Mouse (Mus musculus): ENCODE results near the gene Eps8.

Eps8 gene

DNA sequence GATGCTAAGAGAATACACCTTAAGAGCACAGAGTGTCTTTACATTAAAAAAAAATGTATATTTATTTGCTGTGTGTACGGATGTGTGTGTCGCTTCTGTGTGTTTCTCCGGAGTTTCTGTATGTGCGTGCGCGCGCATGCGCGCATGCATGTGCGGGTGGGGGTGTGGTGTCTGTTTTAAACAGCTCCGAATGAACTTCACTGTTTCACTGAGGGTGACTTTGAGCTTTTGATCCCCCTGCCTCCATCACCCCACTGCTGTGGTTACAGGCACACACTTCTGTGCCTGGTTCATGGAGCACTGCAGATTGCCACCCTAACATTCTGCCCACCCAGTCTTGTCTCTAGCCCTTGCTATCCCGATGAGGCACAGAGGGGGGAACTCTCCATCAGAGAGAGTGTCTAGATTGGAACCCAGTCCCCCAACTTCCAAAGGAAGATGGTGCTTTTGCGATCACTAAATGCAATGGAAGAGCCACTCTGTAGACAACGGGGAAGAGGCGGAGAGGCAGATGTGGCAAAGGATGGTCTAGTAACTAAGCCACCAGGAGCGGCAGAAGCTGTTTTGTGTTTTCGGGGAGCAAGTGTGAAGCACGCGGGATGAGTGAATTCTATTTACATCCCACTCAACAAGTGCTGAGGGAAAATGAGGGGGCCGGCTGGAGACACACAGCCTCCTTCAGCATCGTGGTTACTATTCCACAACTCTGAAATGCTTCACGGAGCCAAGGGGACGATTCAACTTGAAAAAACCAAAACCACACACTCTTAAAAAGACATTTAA lies 7.1 kb upstream of the Eps8 start:
- no peak for DNase-seq (ENCODE audit: low spot score)

DNA sequence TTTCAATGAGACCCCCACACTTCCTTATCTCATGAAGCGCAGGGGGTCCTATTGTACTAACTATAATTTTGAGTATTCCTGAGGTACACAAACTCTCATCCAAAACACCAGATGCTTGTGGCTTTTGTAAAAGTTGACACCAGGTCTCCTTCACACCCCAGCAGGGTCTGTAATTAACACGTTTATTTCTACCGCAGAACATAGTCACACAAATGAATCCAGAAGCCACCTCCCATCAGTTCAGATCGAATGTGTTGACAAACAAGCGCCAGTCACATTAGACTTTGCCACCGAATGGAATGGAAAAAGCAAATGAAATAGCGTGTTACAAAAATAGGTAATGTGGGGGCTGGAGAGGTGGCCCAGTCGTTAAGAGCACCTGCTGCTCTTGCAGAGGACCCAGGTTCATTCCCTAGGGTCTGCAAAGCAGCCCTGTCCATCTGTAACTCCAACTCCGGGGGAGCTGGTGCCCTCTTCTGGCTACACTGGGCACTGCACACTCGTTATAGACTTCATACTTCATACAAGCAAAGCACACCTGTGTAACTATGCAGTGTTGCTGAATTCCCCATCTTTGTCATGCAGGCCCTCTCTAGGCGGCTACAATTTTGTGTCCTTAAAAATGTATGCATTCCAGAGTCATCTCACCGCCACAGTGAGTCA lies 3.9 kb upstream of the Eps8 start:
- DNase-seq (ENCODE audit: low spot score): no peak

DNA sequence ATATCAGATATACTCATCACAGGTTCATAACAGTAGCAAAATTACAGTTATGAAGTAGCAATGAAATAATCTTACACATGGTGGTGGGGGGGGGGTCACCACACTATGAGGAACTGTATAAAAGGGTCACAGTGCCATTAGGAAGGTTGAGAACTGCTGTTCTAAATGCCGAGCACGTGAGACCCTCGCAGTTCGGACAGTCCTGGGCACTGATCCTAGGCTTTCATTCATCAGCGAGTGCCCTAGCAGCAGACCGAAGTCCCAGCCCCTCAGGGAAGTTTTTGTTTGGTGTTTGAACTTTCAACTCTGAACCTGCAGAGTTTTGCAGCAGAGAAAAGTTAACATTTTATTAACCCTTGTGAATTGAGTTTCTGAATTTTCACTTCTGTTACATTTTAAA lies 2.5 kb upstream of the Eps8 start:
- no peak for DNase-seq (ENCODE audit: low spot score)

DNA sequence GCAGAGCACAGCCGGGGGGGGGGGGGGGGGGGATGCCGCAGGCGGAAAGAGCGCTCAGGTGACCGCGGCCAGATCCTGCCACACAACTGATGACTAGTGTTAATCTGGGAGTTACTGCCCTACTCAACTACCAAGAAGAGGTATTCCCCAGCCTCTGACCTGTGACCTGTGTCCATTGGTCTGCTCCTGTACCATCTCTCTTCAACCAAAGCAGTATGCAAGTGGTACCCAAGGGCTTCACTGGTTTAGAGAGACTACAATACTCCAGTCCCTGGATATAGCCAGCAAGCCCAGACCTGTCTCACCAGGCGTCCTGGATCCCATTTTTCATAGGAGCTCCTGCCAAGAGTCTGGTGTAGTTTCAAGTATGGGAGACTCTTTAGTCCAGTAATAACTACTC lies 5.1 kb downstream of the Eps8 start:
- no peak for DNase-seq (ENCODE audit: low spot score)

DNA sequence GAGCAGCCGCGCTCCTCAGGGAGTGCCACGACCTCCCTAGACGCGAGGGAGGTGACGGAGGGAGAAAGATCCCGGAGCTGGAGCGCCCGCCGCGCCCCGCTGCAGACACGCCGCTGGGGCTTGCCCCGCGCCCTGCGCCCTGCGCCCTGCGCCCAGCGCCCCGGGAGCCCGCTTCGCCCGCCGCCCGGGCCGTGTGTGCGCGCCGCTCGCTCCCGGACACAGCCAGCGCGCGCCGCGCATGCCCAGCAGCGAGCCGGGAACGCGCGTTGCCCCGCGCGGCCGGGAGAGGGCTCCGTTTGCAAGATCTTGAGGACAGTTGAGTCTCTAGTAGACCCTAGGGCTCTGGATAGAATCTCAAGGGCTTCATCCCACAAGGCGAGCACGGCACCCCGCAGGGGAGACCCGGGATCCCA lies 5.6 kb downstream of the Eps8 start:
- peak; percentile 87 for DNase-seq (ENCODE audit: low spot score)

DNA sequence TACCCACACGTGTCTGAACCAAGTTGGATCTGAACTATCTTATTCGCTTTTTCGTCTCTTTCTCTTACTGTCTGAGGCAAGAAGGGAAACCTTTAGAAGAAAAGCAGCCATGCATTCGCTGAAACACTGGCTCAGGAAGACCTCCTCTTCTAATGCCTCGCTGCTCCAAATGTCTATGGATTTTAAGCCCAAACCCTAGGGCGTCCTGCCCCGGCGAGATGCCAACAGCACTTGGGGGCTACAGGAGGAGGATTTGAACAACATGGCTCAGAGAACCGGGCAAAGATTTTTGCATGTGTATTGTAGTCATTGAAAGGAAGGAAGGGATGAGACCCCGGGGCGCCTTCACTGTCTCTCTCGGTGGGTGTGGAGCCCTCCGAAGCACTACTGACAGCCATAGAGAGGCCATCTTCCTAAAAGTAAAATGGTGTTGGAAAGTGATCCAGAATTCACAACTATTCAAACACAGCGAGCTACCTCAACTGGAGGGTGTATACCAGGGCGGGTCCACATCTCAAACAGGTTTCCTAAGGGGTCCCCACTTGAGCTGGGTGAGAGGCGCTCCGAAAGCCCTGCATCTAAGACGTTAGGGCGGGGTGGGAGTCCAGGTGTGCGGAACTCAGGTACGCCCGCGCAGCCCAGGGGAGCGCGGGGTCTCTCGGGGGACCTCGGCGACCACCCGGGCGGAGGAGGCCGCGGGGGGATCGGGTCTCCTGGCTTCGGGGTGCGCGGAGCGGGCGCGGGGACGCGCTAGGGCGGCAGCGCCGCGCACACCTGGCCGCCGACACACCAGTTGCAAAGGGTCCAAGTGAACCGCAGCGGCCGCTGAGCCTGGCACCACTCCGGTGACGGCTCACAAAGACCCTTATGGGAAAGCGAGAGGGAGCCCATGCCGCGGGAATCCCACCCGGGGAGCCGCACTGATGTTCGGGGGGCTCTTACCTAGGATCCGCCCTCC lies 6.3 kb downstream of the Eps8 start:
- peak; percentile 23 for DNase-seq (ENCODE audit: low spot score)

DNA sequence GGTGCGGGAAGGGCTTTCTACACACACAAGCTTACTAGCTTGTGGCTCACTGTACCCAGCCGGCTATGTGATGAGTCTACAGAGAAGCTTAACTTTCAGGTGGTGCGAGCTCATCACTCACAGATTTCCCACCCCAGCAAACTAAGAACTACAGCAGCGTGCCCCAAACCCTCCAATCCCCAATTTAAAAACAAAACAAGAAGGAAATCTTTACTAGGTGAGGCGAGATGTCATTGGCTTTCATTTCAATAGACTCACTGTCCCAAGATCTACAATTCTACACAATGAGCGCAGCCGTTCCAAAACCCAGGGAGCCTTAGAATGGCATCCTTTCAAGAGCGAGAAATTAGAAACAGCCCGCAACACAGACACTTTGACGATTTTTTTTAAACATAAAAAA lies 7.0 kb downstream of the Eps8 start:
- DNase-seq (ENCODE audit: low spot score): no peak

DNA sequence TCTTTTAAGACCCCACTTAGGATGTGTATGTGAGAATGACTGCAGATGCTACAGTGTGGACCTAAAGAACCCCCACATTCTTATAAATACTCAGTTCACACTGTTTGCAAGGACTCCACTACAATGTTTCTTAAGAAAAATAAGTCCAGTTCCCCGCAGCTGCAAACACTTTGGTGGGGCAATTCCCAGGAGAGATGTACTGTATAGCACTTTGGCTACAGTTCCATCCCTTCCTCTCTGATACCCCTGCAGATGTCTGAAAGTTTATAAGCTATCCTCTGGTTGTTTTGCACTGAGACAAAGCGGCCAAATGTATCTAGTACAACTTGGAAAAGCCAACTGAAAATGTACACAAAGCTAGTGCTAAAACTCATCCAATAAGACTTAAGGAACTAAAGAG lies 8.0 kb downstream of the Eps8 start:
- no peak for DNase-seq (ENCODE audit: low spot score)

DNA sequence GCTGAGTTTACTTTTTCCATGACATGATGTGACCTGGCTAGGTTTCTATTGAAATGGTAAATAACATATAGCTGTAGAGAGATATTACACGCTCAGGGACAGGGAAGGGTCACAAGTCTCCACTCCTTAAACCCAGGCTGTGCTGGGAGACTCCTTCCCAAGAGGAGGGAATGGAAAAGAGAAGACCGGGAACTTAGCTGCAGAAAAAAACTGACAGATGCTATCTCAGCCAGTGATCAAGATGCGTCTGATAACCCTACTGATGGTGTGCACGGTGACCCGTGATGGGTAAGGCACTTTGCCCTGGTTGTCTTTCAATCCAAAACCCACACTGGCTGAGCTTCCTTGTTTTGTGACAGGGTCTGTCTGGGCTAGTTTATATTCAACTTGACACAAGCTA lies 9.8 kb downstream of the Eps8 start:
- DNase-seq (ENCODE audit: low spot score): no peak

DNA sequence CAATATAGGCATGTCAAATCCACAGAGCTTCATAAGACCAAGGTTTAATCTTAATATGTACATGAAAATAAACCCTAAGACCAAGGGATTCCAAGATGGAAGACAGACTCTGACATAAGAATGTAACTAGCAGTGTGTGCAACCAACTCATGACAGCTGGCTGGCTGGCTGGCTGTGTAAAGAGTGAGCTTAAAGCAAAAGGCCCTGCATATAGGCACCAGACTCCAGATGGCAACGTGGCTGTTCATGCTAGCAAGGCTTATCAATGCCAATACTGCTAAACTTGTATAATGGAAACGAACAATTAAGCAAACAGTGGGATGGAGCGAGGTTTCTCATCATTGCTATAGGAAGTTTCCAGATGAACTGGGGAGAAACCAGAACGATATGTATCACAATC lies 10.9 kb downstream of the Eps8 start:
- no peak for DNase-seq (ENCODE audit: low spot score)

DNA sequence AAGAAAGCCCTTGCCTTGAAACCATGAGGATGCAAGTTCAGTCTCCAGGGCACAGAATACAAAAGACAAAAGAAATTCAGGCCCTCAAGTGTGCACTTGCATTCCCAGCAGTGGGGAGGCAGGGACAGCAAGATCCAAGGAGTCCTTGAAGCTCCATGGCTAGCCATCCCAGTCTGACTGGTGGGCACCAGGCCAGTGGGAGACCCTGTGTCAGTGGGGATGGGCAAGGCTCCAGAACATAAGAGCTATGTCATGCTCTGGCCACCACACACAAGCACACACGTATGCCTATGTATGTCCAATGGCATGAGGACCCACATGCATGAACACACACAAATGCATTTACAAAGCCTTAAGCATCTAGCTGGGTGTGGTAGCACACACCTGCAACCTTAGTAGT lies 13.0 kb downstream of the Eps8 start:
- DNase-seq (ENCODE audit: low spot score): no peak

DNA sequence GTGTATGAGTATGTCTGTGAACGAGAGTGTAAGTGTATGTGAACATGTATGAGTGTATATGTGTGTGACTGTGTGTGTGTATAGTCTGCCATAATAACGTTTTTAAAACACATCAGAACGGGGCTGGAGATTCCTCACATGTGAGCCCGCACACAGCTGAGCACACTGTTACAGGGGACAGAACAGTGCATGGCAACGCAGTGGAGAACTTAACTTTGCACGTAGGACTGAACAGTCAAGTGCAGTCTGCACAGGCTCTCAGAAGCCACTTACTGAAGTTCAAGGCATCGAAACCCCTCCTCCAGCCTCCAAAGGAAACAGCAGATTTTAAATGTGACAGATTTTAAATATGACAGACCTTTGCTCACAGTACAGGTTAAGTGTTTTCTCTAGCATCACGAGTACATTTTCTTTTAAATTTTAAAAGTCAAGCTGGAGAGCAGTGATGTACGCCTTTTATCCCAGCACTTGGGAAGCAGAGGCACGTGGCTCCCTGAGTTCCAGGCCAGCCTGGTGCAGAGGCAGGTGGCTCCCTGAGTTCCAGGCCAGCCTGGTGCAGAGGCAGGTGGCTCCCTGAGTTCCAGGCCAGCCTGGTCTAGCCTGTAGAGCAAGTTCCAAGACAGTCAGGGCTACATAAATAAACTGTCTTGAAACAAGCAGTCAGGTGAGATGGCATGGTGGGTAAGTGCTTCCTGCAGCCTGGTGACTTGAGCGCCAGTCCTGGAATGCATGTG lies 15.7 kb downstream of the Eps8 start:
- DNase-seq (ENCODE audit: low spot score): no peak

DNA sequence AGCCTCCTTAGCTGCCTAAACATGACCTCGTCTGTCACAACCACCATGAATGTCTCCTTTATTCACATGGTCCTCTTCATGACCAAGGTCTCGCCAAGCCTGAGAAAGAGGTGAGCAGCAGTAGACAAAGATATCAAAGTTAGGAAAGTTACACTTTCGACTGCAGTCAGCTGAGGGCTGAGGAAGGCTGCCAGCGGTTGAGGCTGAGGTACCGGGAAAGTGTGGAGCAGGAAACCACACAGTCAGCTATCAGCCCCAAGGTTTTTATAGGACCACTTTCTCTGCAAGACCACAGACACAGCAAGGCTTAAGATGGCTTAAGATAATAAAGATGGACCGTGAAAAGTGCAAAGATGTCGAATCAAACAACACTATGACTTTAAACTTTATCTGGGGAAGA lies 17.2 kb downstream of the Eps8 start:
- no peak for DNase-seq (ENCODE audit: low spot score)

DNA sequence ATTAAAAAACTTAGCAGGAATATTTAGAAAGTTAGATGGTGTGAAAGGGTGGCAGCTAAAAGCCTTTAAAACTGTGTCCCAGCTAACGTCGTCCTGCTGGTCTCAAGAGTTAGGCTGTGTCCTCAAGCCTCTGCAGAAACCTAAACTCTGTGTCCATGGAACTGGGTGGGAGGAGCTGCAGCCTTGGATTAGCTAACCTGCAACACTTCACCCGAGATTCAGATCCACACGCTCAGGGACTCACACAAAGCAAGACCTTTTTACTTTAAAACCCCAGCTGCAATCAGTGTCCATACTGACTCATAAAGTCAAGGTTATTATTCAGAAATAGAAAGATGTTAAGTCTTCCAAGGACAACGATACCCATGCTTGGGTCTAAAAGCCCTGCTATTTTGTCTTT lies 18.5 kb downstream of the Eps8 start:
- no peak for DNase-seq (ENCODE audit: low spot score)

DNA sequence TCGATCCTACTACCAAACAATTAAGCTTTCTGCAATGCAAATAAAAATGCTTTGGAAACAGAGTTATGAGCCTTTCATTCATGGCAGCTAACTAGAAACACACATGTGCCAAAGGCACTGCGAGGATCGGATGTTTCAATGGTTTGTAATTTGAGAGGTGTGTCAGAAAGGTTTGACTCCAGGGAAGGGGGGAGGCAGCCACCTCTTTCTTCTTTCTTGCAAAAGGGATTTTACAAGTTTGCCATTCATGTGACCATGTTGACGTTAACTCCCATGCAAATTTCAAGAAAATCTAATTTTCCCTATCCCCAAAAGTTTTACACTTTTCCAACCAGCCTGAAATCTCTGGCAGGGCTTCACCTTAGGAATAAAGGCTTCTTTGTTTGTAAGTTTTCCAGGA lies 21.1 kb downstream of the Eps8 start:
- DNase-seq (ENCODE audit: low spot score): no peak

DNA sequence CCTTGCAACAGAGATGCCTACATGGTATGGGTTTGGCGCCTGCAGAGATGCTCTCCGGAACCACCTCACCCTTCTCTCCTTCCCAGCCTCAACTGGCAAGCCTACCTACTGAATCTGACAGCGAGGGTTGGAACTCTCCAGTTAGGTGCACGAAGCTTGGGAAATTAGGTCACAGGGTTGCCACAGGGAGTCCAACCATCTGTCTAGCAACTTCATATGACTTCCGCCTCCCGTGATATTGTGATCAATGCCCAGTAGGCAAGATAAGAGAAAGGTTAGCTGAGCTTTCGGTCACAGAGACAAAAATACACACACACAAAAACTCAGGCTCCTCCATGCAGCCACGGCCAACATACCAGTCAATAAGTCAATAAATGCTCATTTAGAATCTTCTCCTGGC lies 21.6 kb downstream of the Eps8 start:
- no peak for DNase-seq (ENCODE audit: low spot score)

DNA sequence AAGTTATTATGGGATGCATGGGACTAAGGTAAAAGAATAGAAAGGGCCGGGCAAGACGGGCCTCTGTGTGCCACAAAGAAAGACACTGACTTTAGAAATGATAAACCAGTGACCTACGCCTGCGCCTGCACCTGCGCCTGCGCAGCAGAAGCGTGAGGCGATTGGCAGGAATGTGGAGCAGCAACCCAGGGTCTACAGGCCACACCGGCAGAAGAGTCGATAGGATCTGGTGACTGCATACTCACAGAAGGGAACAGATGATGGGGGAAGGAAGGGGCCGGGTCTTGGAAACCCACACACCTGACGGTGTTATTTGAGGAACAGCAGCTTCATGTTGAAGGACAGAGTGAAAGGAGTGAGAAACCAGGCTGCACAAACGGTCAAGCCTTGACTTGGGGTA lies 24.3 kb downstream of the Eps8 start:
- no peak for DNase-seq (ENCODE audit: low spot score)

DNA sequence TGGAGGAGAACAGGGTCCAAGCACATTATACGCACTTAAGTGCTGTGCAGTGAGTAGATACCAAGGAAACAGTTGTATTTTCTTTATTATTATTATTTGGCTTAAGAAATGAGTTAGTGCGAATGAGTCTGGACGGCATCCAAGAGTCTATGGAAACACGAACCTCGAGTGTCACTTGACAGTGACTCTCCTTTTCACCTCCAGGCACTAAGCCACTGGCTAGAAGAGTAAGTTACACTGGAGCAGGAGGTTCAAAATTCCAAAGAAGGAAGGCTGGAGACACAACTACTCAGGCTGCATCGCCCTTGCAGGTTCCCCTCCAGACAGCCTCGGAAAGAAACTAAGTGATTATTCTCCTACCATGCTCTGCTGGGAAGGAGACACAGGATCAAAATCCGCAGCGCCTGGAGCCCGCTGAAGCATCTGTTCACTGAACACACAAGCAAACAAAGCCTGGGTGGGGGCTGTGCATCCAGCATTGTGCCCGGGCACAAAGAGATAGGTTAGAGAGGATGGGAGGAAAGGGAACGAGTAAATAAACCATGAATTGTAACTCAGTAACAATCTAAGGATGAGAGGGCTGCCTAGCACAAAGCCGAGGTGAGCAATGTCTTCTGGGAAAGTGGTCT lies 25.0 kb downstream of the Eps8 start:
- DNase-seq (ENCODE audit: low spot score): no peak

DNA sequence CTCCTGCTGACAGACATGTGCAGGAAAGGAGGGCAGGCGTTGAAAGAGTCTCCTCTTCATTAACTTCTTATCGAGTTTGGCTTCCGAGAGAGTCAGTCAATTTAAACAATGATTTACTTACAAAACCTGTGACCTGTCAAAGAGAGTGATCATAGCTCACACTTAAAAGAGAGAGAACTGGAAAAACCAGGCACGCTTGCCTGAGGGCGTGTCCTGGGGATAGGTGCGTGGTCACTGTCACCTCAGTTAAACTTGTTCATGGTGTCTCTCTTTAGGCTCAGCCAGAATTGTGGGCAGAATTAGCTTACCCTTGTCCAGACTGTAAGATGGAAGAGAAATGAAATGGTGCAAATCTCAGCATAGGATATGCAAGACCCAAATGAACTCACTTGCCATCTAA lies 26.0 kb downstream of the Eps8 start:
- no peak for DNase-seq (ENCODE audit: low spot score)

DNA sequence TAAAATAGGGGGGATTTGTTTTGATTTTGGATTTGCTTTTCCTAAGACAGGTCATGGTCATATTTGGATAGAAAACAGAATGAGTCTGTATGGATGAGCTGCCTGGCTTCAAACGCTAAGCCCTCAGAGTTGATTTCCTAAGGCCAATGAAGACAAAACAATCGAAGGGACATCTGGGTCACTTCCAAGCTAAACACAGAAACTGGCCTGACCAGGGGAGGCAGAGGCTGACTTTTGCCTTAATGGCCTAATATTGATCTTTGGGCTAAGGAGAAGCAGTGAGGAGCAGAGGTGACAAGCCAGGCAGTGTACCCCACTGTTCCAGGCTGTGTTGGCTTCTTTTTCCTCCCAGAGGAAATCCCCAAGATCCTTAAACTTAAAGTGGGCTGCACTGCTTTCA lies 33.7 kb downstream of the Eps8 start:
- no peak for DNase-seq (ENCODE audit: low spot score)

DNA sequence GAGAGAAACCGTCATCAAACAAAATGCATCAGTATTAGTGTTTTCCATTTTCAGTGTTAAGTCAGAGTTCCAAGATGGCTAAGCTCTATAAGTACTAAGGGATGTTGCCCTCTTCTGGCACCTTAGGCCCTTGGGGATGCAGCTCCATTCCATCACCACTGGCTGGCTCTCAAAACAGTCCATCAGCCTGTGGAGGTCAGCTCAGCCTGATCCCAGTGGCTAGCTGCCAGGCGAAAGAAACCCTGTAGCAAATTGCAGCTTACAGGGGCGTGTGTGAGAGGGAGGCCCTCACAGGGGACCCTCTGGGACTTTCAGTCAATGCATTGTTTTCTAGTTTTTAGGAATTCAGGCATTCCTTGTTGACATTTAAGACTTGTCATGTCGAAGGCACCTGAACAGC lies 40.8 kb downstream of the Eps8 start:
- DNase-seq (ENCODE audit: low spot score): no peak

DNA sequence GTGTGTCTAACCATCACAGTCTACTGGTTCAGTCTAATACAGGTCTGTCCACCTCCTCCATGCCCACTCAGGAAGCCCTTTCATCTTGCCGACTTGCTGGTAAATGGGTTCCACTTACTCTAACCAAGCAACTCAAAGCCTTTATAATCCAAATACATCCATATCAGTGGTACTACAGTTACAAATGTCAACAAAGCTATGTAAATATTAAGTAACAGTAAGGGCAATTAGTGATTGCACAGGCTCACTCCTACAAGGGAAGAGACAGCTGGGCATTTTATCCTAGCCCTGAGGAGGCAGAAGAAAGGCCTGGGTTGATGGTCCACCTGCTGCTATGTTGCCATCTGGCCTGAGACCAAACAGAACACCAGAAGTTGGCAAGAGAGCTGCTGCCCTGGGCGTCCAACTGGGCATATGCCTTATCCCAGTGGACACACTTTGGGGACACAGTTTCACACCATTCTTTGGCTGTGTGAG lies 42.6 kb downstream of the Eps8 start:
- DNase-seq (ENCODE audit: low spot score): no peak
